Mouse (Mus musculus) olfactory bulb, adult 2 months (tissue): ENCODE results near the gene Tcte2.

Experiments used
- CTCF ChIP-seq: fragments of 200-500 bp; IDR thresholded peaks from 2 replicates; pipeline ENCODE4 v1.5.1; 2012; ENCODE audit warnings: low read depth, mild to moderate bottlenecking, low read length, moderate library complexity; ENCODE audit not compliant: insufficient read depth
- POLR2A ChIP-seq: fragments of 200-500 bp; IDR thresholded peaks from 2 replicates; pipeline ENCODE4 v1.6.1; 2012; ENCODE audit warnings: mild to moderate bottlenecking, low read depth, low read length, moderate library complexity; ENCODE audit not compliant: insufficient read depth

DNA sequence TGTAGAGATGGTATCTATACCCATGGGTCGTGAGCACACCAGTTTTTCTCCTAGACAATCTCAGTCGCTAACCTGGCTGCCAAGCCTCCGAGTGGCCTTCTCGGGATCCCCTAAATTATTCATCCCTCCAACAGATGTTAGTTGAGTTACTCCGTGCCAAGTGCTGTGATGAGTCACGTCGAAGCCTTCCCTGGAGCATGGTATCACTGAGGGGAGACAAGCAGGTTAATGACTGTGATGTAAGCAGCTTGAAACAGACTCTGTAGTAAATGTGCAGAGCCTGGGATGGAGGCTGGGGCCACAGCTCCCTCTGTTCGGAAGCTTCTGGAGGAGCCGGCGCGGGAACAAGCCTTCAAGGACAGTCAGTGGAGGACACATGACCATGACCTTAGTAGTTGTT lies 44.2 kb downstream of the Tcte2 start:
- TF ChIP-seq CTCF (no peak), POLR2A (no peak)
